Comparison of ENCODE assay signal across 9 mouse cellular contexts in genomic region chr19:37696603-37697334, GRCm38 (mm10). TPM values are rescaled to one million over a fixed set of nuclear protein-coding genes. Genes with fewer than 3 reads are reported as not detected.
DNase-seq lines count a peak whose midpoint lies in the region; ATAC-seq lines count a peak whose summit lies in the region.
"Had no signal": no experiment of that assay in that cellular context is flagged by ENCODE, and none has a peak within 500 bp of the region (broad histone marks: within the 10 kb centered on the region; RNA-seq: fewer than 3 reads in every experiment).

No protein-coding gene starts in this region.

- H3K27ac ChIP-seq in heart, embryonic 10.5 days, result no peak overlapping the region
- no peak overlapping the region for H3K27ac ChIP-seq in hindbrain, embryonic 15.5 days (replicated peaks)
- H3K27ac ChIP-seq in midbrain, embryonic 12.5 days (replicated peaks), result no peak overlapping the region

- no peaks in the 10 kb centered on the region for H3K36me3 ChIP-seq in heart, embryonic 10.5 days
- H3K36me3 ChIP-seq in hindbrain, embryonic 15.5 days, result no peaks in the 10 kb centered on the region
- H3K36me3 ChIP-seq in midbrain, embryonic 12.5 days, result no peaks in the 10 kb centered on the region

- WGBS in heart, embryonic 10.5 days, result 2% methylated on average over 22 of the region's 22 CpGs
- under 1% methylated on average over 22 of the region's 22 CpGs for WGBS in hindbrain, embryonic 15.5 days
- 2% methylated on average over 22 of the region's 22 CpGs for WGBS in midbrain, embryonic 12.5 days

- H3K27me3 ChIP-seq in heart, embryonic 10.5 days (ENCODE audit: insufficient read depth, poor library complexity, severe bottlenecking), result peaks cover 100% of the 10 kb centered on the region
- H3K27me3 ChIP-seq in hindbrain, embryonic 15.5 days, result peaks cover 98% of the 10 kb centered on the region
- peaks cover 98% of the 10 kb centered on the region for H3K27me3 ChIP-seq in midbrain, embryonic 12.5 days

- H3K4me3 ChIP-seq in heart, embryonic 10.5 days, result peak overlapping the region; percentile 57
- H3K4me3 ChIP-seq in hindbrain, embryonic 15.5 days, result 0 out of 2 replicates have a peak overlapping the region, but pooled peaks have one; percentile 33
- 0 out of 2 replicates have a peak overlapping the region, but pooled peaks have one; percentile 31 for H3K4me3 ChIP-seq in midbrain, embryonic 12.5 days

- peaks cover 48% of the 10 kb centered on the region for H3K4me1 ChIP-seq in heart, embryonic 10.5 days
- H3K4me1 ChIP-seq in hindbrain, embryonic 15.5 days (replicated peaks), result peaks cover 43% of the 10 kb centered on the region
- peaks cover 29% of the 10 kb centered on the region for H3K4me1 ChIP-seq in midbrain, embryonic 12.5 days

- H3K9ac ChIP-seq in hindbrain, embryonic 15.5 days, result no peak overlapping the region
- H3K9ac ChIP-seq in midbrain, embryonic 12.5 days (replicated peaks), result no peak overlapping the region

- no peaks in the 10 kb centered on the region for H3K9me3 ChIP-seq in heart, embryonic 10.5 days
- H3K9me3 ChIP-seq in hindbrain, embryonic 15.5 days, result no peaks in the 10 kb centered on the region
- no peaks in the 10 kb centered on the region for H3K9me3 ChIP-seq in midbrain, embryonic 12.5 days

- peak overlapping the region; percentile 56 for H3K4me2 ChIP-seq in hindbrain, embryonic 15.5 days
- H3K4me2 ChIP-seq in midbrain, embryonic 12.5 days (replicated peaks), result peak overlapping the region; percentile 48

- no peak for DNase-seq in heart, embryonic 10.5 days (ENCODE audit: low spot score)
- no peak for DNase-seq in heart, postnatal 4 days
- DNase-seq in ZHBTc4 (ENCODE audit: low read depth, low spot score), result peak; percentile 15
- no peak for DNase-seq in urinary bladder, postnatal 4 days (ENCODE audit: low spot score in 2 of 2)
- DNase-seq in gastrocnemius, adult 18-20 months (ENCODE audit: low spot score), result no peak
- no peak for DNase-seq in right cerebral cortex, postnatal 36 days (ENCODE audit: low spot score in 2 of 2)
- DNase-seq: kidney, postnatal 14 days had no signal

- no peak for ATAC-seq in hindbrain, embryonic 15.5 days (ENCODE audit: low FRiP score, low read depth)
- no peak for ATAC-seq in midbrain, embryonic 12.5 days (ENCODE audit: low FRiP score, low read depth)

RNA-seq across cellular contexts. Expression of gene Cyp26a1, which starts 0.8 kb away (rescaled TPM):
- polyA plus RNA-seq in heart, embryonic 10.5 days (2016; fragmentation: Nextera tagmentation; extraction: Ambion mirVana), result 2.2 and 3.4 TPM in 2 replicates
- under 1 TPM; 0.38 to 0.88 TPM for total RNA-seq in heart, postnatal 4 days (2021)
- polyA plus RNA-seq in hindbrain, embryonic 15.5 days (2015; fragmentation: Nextera tagmentation; extraction: Ambion mirVana), result 0.22 TPM in 1 of 2 replicates, not detected in the other
- 0.19 and 0.46 TPM in 2 replicates for polyA plus RNA-seq in midbrain, embryonic 12.5 days (2016; fragmentation: Nextera tagmentation; extraction: Ambion mirVana)
- total RNA-seq in gastrocnemius, adult 18-20 months (2021), result not detected

RNA-seq across cellular contexts. Expression of gene Cyp26c1, which starts 11.4 kb away (rescaled TPM):
- polyA plus RNA-seq in heart, embryonic 10.5 days (2016; fragmentation: Nextera tagmentation; extraction: Ambion mirVana), result 0.10 and 0.21 TPM in 2 replicates
- not detected for total RNA-seq in heart, postnatal 4 days (2021)
- not detected in 2 replicates for polyA plus RNA-seq in hindbrain, embryonic 15.5 days (2015; fragmentation: Nextera tagmentation; extraction: Ambion mirVana)
- not detected in 2 replicates for polyA plus RNA-seq in midbrain, embryonic 12.5 days (2016; fragmentation: Nextera tagmentation; extraction: Ambion mirVana)
- not detected for total RNA-seq in gastrocnemius, adult 18-20 months (2021)
